Mouse (Mus musculus): ENCODE results near the gene Caly.
A peak's percentile ranks its signal among the peaks of the same experiment; 100 is the strongest.

Caly gene

DNA sequence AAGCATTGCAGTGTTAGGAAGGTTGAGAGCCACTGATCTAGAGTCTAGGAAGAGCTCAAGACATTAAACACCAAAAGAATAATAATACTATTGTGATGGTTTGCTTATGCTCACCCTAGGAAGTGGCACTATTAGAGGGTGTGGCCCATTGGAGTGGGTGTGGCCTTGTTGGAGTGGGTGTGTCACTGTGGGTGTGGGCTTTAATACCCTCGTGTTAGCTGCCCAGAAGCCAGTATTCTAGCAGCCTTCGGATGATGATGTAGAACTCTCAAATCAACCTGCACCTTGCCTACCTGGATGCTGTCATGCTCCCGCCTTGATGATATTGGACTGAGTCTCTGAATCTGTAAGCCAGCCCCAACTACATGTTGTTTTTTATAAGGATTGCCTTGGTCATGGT is 39.6 kb downstream of the Caly start:
- DNase-seq (ENCODE audit: low read depth, low spot score), result peak; percentile 16

GRCm38 (mm10) chr7:140037171-140037555 is 45.2 kb downstream of the Caly start:
- peak; percentile 36 for DNase-seq (ENCODE audit: low read depth, low spot score)

GRCm38 (mm10) chr7:140036281-140037170 is 45.8 kb downstream of the Caly start, which contains the start of the genes Zfp511 and Tubgcp2:
Zfp511 (plus strand) TSS chr7:140036391.
Tubgcp2 (minus strand) TSS chr7:140036669.
- DNase-seq (ENCODE audit: low read depth, low spot score), result peak; percentile 98

DNA sequence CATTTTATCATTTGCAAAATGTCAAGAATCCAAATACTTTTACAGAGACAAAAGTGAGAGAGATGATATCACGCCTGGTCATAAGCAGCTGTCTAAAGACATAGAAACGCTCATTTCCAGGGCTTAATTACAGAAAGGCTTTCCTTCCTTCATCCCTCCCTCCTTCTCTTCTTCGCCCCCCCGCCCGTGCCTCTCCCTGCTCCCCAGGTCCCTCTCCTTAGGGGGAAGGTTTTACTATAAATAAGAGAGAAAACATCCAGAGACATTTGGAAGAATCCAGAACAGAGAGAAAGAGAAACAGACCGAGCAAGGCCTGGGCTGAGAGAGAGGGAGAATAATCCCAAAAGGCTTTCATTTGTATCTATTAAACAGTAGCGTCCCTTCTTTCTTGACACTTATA is 46.9 kb downstream of the Caly start:
- no peak for DNase-seq (ENCODE audit: low read depth, low spot score)

GRCm38 (mm10) chr7:140033386-140033785 is 49.0 kb downstream of the Caly start:
- no peak for DNase-seq (ENCODE audit: low read depth, low spot score)

DNA sequence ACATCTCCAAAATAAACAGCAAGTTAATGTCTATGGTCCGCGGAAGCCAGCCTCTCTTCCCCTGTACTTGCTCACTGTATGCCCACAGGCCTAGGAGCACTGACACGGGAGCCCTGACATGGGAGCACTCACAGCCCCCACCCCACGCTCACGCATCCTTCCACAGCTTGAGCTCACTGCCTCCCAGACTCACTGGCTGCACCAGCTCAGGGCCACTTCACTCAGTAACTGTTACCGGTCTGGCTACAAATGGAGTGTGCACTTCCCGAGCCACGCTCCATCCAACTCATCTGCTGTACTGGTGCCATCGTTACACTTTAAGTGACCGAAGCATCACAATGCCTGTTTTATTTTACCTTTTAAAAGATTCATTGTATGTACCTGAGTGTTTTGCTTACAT is 50.0 kb downstream of the Caly start:
- DNase-seq (ENCODE audit: low read depth, low spot score), result no peak

GRCm38 (mm10) chr7:140031771-140032170 is 50.6 kb downstream of the Caly start:
- no peak for DNase-seq (ENCODE audit: low read depth, low spot score)
